Mouse (Mus musculus) CH12.LX (cell line): ENCODE measurements around the gene Zswim1. TPM values are rescaled to one million over a fixed set of nuclear protein-coding genes. Genes with fewer than 3 reads are reported as not detected.

Experiments
- DNase-seq: peaks from one replicate; pipeline ENCODE4 v3.0.0-alpha.2; 2013; ENCODE audit errors: extremely low read depth
- H3K27ac ChIP-seq: 2 replicates; pipeline ENCODE4 v1.5.1; 2012; ENCODE audit warnings: low read depth, mild to moderate bottlenecking, control low read depth, moderate library complexity; ENCODE audit not compliant: insufficient read depth
- H3K27me3 ChIP-seq: replicated peaks from 2 replicates; pipeline ENCODE3; 2012; ENCODE audit warnings: inconsistent platforms
- H3K36me3 ChIP-seq, 2 experiments: replicated peaks in 1 of 2; 2 replicates each; pipeline versions ENCODE3 to v1.6.1; 2012; ENCODE audit warnings: inconsistent platforms in 1 of 2, low read length in 1 of 2, mild to moderate bottlenecking in 1 of 2, mixed read lengths in 1 of 2, moderate library complexity in 1 of 2; ENCODE audit not compliant: control insufficient read depth in 1 of 2, insufficient read depth in 1 of 2
- H3K4me1 ChIP-seq, 2 experiments: 2 replicates each; pipeline ENCODE4 v1.6.1; 2012; ENCODE audit warnings: inconsistent platforms in 1 of 2, moderate library complexity in 1 of 2; ENCODE audit not compliant: insufficient read depth in 2 of 2, control insufficient read depth in 1 of 2
- H3K4me2 ChIP-seq: 2 replicates; pipeline ENCODE4 v1.6.1; 2012; ENCODE audit warnings: low read depth, mild to moderate bottlenecking, control low read depth; ENCODE audit not compliant: poor library complexity, insufficient read depth, severe bottlenecking
- H3K4me3 ChIP-seq, 3 experiments: fragments of 150-350 bp in 1 of 3; sonication (generic) in 1 of 3; replicated peaks in 1 of 3; 2 replicates each; pipeline versions ENCODE3 to v1.5.1; 2011 to 2012; ENCODE audit warnings: low read depth in 2 of 3, low read length in 2 of 3, mild to moderate bottlenecking in 2 of 3, moderate library complexity in 2 of 3, control low read depth in 1 of 3, improper control_type of control experiment in 1 of 3, inconsistent platforms in 1 of 3, mixed read lengths in 1 of 3; ENCODE audit not compliant: poor library complexity in 1 of 3
- H3K79me2 ChIP-seq: replicated peaks from 2 replicates; pipeline ENCODE4 v1.6.1; 2012; ENCODE audit warnings: mild to moderate bottlenecking, moderate library complexity; ENCODE audit not compliant: control insufficient read depth, poor library complexity, insufficient read depth, severe bottlenecking; ENCODE audit errors: extremely low read depth
- H3K9ac ChIP-seq: 2 replicates; pipeline ENCODE4 v1.6.1; 2012; ENCODE audit warnings: low read depth, mild to moderate bottlenecking, control low read depth, moderate library complexity; ENCODE audit not compliant: insufficient read depth
- H3K9me3 ChIP-seq: replicated peaks from 2 replicates; pipeline ENCODE3; 2012; ENCODE audit warnings: low read length, inconsistent platforms, mixed read lengths
- BHLHE40 ChIP-seq: IDR thresholded peaks from 2 replicates; pipeline ENCODE4 v1.6.1; 2011; ENCODE audit warnings: mild to moderate bottlenecking, low read depth, low read length, improper control_type of control experiment
- CHD1 ChIP-seq: IDR thresholded peaks from 2 replicates; pipeline ENCODE4 v1.6.1; 2012; ENCODE audit warnings: low read depth, low read length, improper control_type of control experiment, inconsistent platforms
- CHD2 ChIP-seq: IDR thresholded peaks from 2 replicates; pipeline ENCODE4 v1.6.1; 2011; ENCODE audit warnings: low read length, improper control_type of control experiment
- CTCF ChIP-seq, 2 experiments: IDR thresholded peaks in 1 of 2; conservative IDR thresholded peaks in 1 of 2; 2 replicates each; pipeline ENCODE4 v1.5.1; 2011 to 2012; ENCODE audit warnings: low read depth in 2 of 2, low read length in 2 of 2, improper control_type of control experiment in 1 of 2, inconsistent platforms in 1 of 2, mild to moderate bottlenecking in 1 of 2, moderate library complexity in 1 of 2
- E2F4 ChIP-seq: IDR thresholded peaks from 2 replicates; pipeline ENCODE4 v1.6.1; 2011; ENCODE audit warnings: low read depth, low read length, improper control_type of control experiment; ENCODE audit not compliant: insufficient replicate concordance
- ELF1 ChIP-seq: IDR thresholded peaks from 2 replicates; pipeline ENCODE4 v1.6.1; 2014; ENCODE audit warnings: low read depth, mild to moderate bottlenecking, inconsistent platforms, low read length, improper control_type of control experiment
- EP300 ChIP-seq: IDR thresholded peaks from 2 replicates; pipeline ENCODE4 v1.6.1; 2011; ENCODE audit warnings: low read length, improper control_type of control experiment
- ETS1 ChIP-seq: conservative IDR thresholded peaks from 2 replicates; pipeline ENCODE4 v1.6.1; 2012; ENCODE audit warnings: low read depth, mild to moderate bottlenecking, inconsistent platforms, low read length, improper control_type of control experiment, moderate library complexity
- GABPA ChIP-seq: IDR thresholded peaks from 2 replicates; pipeline ENCODE4 v1.6.1; 2012; ENCODE audit warnings: low read depth, low read length, improper control_type of control experiment, inconsistent platforms; ENCODE audit not compliant: insufficient replicate concordance
- HCFC1 ChIP-seq: IDR thresholded peaks from 2 replicates; pipeline ENCODE4 v1.6.1; 2012; ENCODE audit warnings: low read depth, mild to moderate bottlenecking, inconsistent platforms, low read length, improper control_type of control experiment
- IRF4 ChIP-seq: IDR thresholded peaks from 2 replicates; pipeline ENCODE4 v1.6.1; 2014; ENCODE audit warnings: low read depth, mild to moderate bottlenecking, inconsistent platforms, low read length, improper control_type of control experiment
- JUN ChIP-seq: IDR thresholded peaks from 2 replicates; pipeline ENCODE4 v1.6.1; 2011; ENCODE audit warnings: low read depth, mild to moderate bottlenecking, low read length, improper control_type of control experiment, moderate library complexity; ENCODE audit not compliant: insufficient read depth
- JUND ChIP-seq: conservative IDR thresholded peaks from 2 replicates; pipeline ENCODE4 v1.6.1; 2011; ENCODE audit warnings: low read depth, low read length, improper control_type of control experiment
- KAT2A ChIP-seq: IDR thresholded peaks from 2 replicates; pipeline ENCODE4 v1.6.1; 2012; ENCODE audit warnings: low read length, improper control_type of control experiment, inconsistent platforms; ENCODE audit not compliant: insufficient replicate concordance
- MAFK ChIP-seq: IDR thresholded peaks from 2 replicates; pipeline ENCODE4 v1.6.1; 2011; ENCODE audit warnings: low read length, improper control_type of control experiment; ENCODE audit not compliant: insufficient replicate concordance
- MAX ChIP-seq: IDR thresholded peaks from 2 replicates; pipeline ENCODE4 v1.6.1; 2011; ENCODE audit warnings: low read length, improper control_type of control experiment
- MAZ ChIP-seq: IDR thresholded peaks from 2 replicates; pipeline ENCODE4 v1.6.1; 2012; ENCODE audit warnings: low read depth, mild to moderate bottlenecking, inconsistent platforms, low read length, improper control_type of control experiment, moderate library complexity
- MEF2A ChIP-seq: IDR thresholded peaks from 2 replicates; pipeline ENCODE4 v1.6.1; 2014; ENCODE audit warnings: low read depth, mild to moderate bottlenecking, inconsistent platforms, low read length, improper control_type of control experiment, borderline replicate concordance
- MXI1 ChIP-seq: IDR thresholded peaks from 2 replicates; pipeline ENCODE4 v1.6.1; 2011; ENCODE audit warnings: mild to moderate bottlenecking, low read depth, low read length, improper control_type of control experiment
- MYC ChIP-seq: IDR thresholded peaks from 2 replicates; pipeline ENCODE4 v1.6.1; 2011; ENCODE audit warnings: low read depth, mild to moderate bottlenecking, improper control_type of control experiment, low read length
- NELFE ChIP-seq: IDR thresholded peaks from 2 replicates; pipeline ENCODE4 v1.6.1; 2011; ENCODE audit warnings: low read depth, low read length, improper control_type of control experiment
- NRF1 ChIP-seq: IDR thresholded peaks from 2 replicates; pipeline ENCODE4 v1.6.1; 2014; ENCODE audit warnings: low read depth, mild to moderate bottlenecking, inconsistent platforms, low read length, improper control_type of control experiment, moderate library complexity
- PAX5 ChIP-seq: IDR thresholded peaks from 2 replicates; pipeline ENCODE4 v1.6.1; 2012; ENCODE audit warnings: low read length, inconsistent platforms, mixed read lengths
- POLR2A ChIP-seq: IDR thresholded peaks from 2 replicates; pipeline ENCODE4 v1.6.1; 2011; ENCODE audit warnings: low read depth, mild to moderate bottlenecking, improper control_type of control experiment, low read length
- POLR2AphosphoS2 ChIP-seq: IDR thresholded peaks from 2 replicates; pipeline ENCODE4 v1.6.1; 2011; ENCODE audit warnings: low read depth, low read length, improper control_type of control experiment
- RAD21 ChIP-seq: IDR thresholded peaks from 2 replicates; pipeline ENCODE4 v1.6.1; 2011; ENCODE audit warnings: low read depth, mild to moderate bottlenecking, low read length, improper control_type of control experiment, moderate library complexity
- RCOR1 ChIP-seq: conservative IDR thresholded peaks from 2 replicates; pipeline ENCODE4 v1.6.1; 2012; ENCODE audit warnings: low read depth, mild to moderate bottlenecking, inconsistent platforms, low read length, improper control_type of control experiment
- SIN3A ChIP-seq: IDR thresholded peaks from 2 replicates; pipeline ENCODE4 v1.6.1; 2012; ENCODE audit warnings: low read length, improper control_type of control experiment, inconsistent platforms
- SMC3 ChIP-seq: IDR thresholded peaks from 2 replicates; pipeline ENCODE4 v1.6.1; 2011; ENCODE audit warnings: low read depth, low read length, improper control_type of control experiment
- TBP ChIP-seq: conservative IDR thresholded peaks from 2 replicates; pipeline ENCODE4 v1.6.1; 2011; ENCODE audit warnings: low read depth, low read length, improper control_type of control experiment
- TCF12 ChIP-seq: IDR thresholded peaks from 2 replicates; pipeline ENCODE4 v1.6.1; 2014; ENCODE audit warnings: low read depth, mild to moderate bottlenecking, inconsistent platforms, low read length, improper control_type of control experiment
- UBTF ChIP-seq: IDR thresholded peaks from 2 replicates; pipeline ENCODE4 v1.6.1; 2012; ENCODE audit warnings: low read depth, mild to moderate bottlenecking, inconsistent platforms, low read length, improper control_type of control experiment, moderate library complexity
- USF1 ChIP-seq: IDR thresholded peaks from 2 replicates; pipeline ENCODE4 v1.6.1; 2014; ENCODE audit warnings: low read depth, mild to moderate bottlenecking, inconsistent platforms, low read length, improper control_type of control experiment
- USF2 ChIP-seq: conservative IDR thresholded peaks from 2 replicates; pipeline ENCODE4 v1.6.1; 2011; ENCODE audit warnings: low read depth, low read length, improper control_type of control experiment
- ZC3H11A ChIP-seq: IDR thresholded peaks from 2 replicates; pipeline ENCODE4 v1.6.1; 2012; ENCODE audit warnings: low read depth, mild to moderate bottlenecking, inconsistent platforms, low read length, improper control_type of control experiment
- ZKSCAN1 ChIP-seq: IDR thresholded peaks from 2 replicates; pipeline ENCODE4 v1.6.1; 2012; ENCODE audit warnings: low read depth, inconsistent platforms, low read length, improper control_type of control experiment, borderline replicate concordance
- ZMIZ1 ChIP-seq: IDR thresholded peaks from 2 replicates; pipeline ENCODE4 v1.6.1; 2012; ENCODE audit warnings: low read depth, mild to moderate bottlenecking, inconsistent platforms, low read length, improper control_type of control experiment
- ZNF384 ChIP-seq: IDR thresholded peaks from 2 replicates; pipeline ENCODE4 v1.6.1; 2012; ENCODE audit warnings: low read depth, low read length, improper control_type of control experiment, inconsistent platforms
- dilution Hi-C: fragments of 300-500 bp; cut with MboI; formaldehyde crosslinking; loops from 2 replicates; pipeline ENCODE4 v1.14.3; 2020; ENCODE audit warnings: low sequenced_read_pairs; ENCODE audit not compliant: extremely low pct_unique_long_range_greater_than_20kb, extremely low pct_ligation_motif_present
- in situ Hi-C: fragments of 300-500 bp; cut with MboI; formaldehyde crosslinking; loops from 3 replicates; pipeline ENCODE4 v1.14.3; 2019; ENCODE audit warnings: low sequenced_read_pairs, low pct_ligation_motif_present, low pct_unique_long_range_greater_than_20kb, mixed read lengths
- polyA plus RNA-seq: library from polyadenylated mRNA; unstranded; fragments of >175 nt; gene quantifications from 2 replicates; pipeline ENCODE4 v1.2.1, GENCODE M21; 2012; ENCODE audit warnings: low read depth; ENCODE audit not compliant: insufficient read length
- total RNA-seq, 2 experiments: library from RNA; depleted of rRNA; stranded (reverse); fragments of 300-350 nt in 1 of 2; fragments of >200 nt in 1 of 2; gene quantifications; 2 replicates each; pipeline ENCODE4 v1.2.3; 2012 to 2014

The Zswim1 gene
- total and polyA plus RNA-seq, 3 experiments = 5.3 to 13.8 (median 9.5) TPM

DNA sequence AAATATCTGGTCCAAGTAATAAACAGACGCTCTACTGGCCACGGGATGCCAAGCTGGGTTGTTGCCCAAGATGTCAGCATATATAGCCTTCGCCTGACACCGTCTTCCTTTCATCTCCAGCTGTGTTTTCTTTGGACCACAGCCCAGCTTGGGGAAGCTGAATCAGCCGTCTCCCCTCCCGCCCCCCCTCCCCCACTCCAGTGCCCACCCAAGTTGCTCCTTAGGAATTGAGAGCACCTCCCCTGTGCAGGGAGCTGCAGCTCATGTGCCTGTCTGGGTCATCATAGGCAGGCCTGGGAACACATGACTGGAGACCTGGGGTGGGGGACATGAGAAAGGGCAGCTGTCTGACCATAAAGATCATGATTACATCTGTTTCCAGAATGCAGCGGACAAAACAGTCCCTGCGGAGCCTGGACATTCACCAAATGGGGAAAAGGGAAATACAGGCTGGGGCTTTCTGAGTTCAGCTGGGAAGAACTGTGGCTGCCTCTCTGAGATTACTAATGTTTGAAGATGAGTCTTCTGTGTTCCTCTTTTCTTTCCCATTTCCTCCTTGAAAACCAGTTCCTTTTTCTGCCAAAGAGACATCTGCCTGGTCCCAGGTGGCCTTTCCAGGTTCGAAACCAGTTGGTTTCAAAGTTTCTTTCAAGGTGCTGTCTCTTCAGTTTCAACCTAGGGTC lies 39.8 kb downstream of the Zswim1 start:
- H3K4me2 ChIP-seq = no peak overlapping the region
- H3K27ac ChIP-seq = no peak overlapping the region
- H3K9me3 ChIP-seq = peaks cover 5% of the 10 kb centered on the region
- H3K4me3 ChIP-seq = no peak overlapping the region
- peaks cover 0 to 37% of the 10 kb centered on the region in 2 experiments; a peak in 3 of 4 replicates for H3K4me1 ChIP-seq
- no peak for TF ChIP-seq POLR2A
- TF ChIP-seq BHLHE40 = peak; percentile 43; the same call in 1 of the 2 replicates
- TF ChIP-seq E2F4 = 0 out of 2 replicates have a peak, but pooled peaks have one; percentile 19
- TF ChIP-seq CHD1 = no peak
- no peak for TF ChIP-seq CTCF (conservative IDR thresholded peaks at IDR 0.05 in 1 of 2, IDR thresholded peaks at IDR 0.05 in 1 of 2; ENCODE audit: low read depth in 2 of 2, low read length in 2 of 2)
- 0 out of 2 replicates have a peak, but pooled peaks have one; percentile 21 for TF ChIP-seq ELF1
- no peak for TF ChIP-seq USF2
- TF ChIP-seq ZC3H11A = no peak
- TF ChIP-seq ZKSCAN1 = no peak
- no peak for TF ChIP-seq NELFE
- TF ChIP-seq IRF4 = peak; percentile 88
- TF ChIP-seq EP300 = peak; percentile 96
- TF ChIP-seq MEF2A = peak; percentile 52; the same call in 1 of the 2 replicates
- 0 out of 2 replicates have a peak, but pooled peaks have one; percentile 40 for TF ChIP-seq MAX
- TF ChIP-seq JUND = no peak; the same call in 1 of the 2 replicates
- TF ChIP-seq PAX5 = no peak
- no peak for TF ChIP-seq MXI1
- no peak for TF ChIP-seq NRF1
- TF ChIP-seq CHD2 = 0 out of 2 replicates have a peak, but pooled peaks have one; percentile 55
- no peak for TF ChIP-seq TBP
- no peak for TF ChIP-seq USF1
- TF ChIP-seq GABPA = no peak
- peak; percentile 51; the same call in 1 of the 2 replicates for TF ChIP-seq ETS1
- no peak for TF ChIP-seq JUN
- no peak for TF ChIP-seq RAD21
- TF ChIP-seq SIN3A = no peak
- TF ChIP-seq POLR2AphosphoS2 = no peak
- 0 out of 2 replicates have a peak, but pooled peaks have one; percentile 56 for TF ChIP-seq MYC
- peak; percentile 78 for TF ChIP-seq TCF12
- TF ChIP-seq MAZ = no peak
- TF ChIP-seq RCOR1 = peak; percentile 81
- TF ChIP-seq KAT2A = 0 out of 2 replicates have a peak, but pooled peaks have one; percentile 41
- no peak for TF ChIP-seq UBTF
- no peak for TF ChIP-seq SMC3
- no peak for TF ChIP-seq HCFC1
- 0 out of 2 replicates have a peak, but pooled peaks have one; percentile 15 for TF ChIP-seq MAFK
- TF ChIP-seq ZMIZ1 = no peak
- no peak for TF ChIP-seq ZNF384
- TF ChIP-seq, all 38 proteins: peak for 14
- DNase-seq = peak; percentile 60
- Histone ChIP-seq H3K27me3 (peaks cover 6% of the 10 kb centered on the region), H3K9ac (no peak overlapping the region), H3K79me2 (no peaks in the 10 kb centered on the region), H3K36me3 (no peaks in the 10 kb centered on the region)
- dilution Hi-C loops = no loop called here
- in situ Hi-C loops = no loop called here
